Mouse (Mus musculus) limb, embryonic 15.5 days (tissue): ENCODE data around the gene Nobox. TPM values are rescaled to one million over a fixed set of nuclear protein-coding genes. Genes with fewer than 3 reads are reported as not detected.

ENCODE experiments used
- ATAC-seq: fragments of 200-750 bp; cut with Nextera tagmentation; 2 replicates; pipeline ENCODE4 v1.8.0; 2017; ENCODE audit warnings: low read depth, moderate TSS enrichment; ENCODE audit not compliant: insufficient number of reproducible peaks, low FRiP score, low TSS enrichment
- H3K27ac ChIP-seq: fragments of 300-500 bp; sonication (generic); 2 replicates; pipeline ENCODE4 v1.5.1; 2015; ENCODE audit warnings: moderate library complexity, mild to moderate bottlenecking, inconsistent platforms
- H3K27me3 ChIP-seq: fragments of 300-500 bp; sonication (generic); 2 replicates; pipeline ENCODE4 v1.6.1; 2015; ENCODE audit warnings: inconsistent platforms
- H3K36me3 ChIP-seq: fragments of 300-500 bp; sonication (generic); 2 replicates; pipeline ENCODE4 v1.6.1; 2015; ENCODE audit warnings: inconsistent platforms
- H3K4me1 ChIP-seq: fragments of 300-500 bp; sonication (generic); 2 replicates; pipeline ENCODE4 v1.6.1; 2015; ENCODE audit warnings: inconsistent platforms
- H3K4me2 ChIP-seq: fragments of 300-500 bp; sonication (generic); 2 replicates; pipeline ENCODE4 v1.6.1; 2015; ENCODE audit warnings: mild to moderate bottlenecking, inconsistent platforms
- H3K4me3 ChIP-seq: fragments of 300-500 bp; sonication (generic); 2 replicates; pipeline ENCODE4 v1.5.1; 2015; ENCODE audit warnings: mild to moderate bottlenecking, inconsistent platforms
- H3K9ac ChIP-seq: fragments of 300-500 bp; sonication (generic); 2 replicates; pipeline ENCODE4 v1.6.1; 2015; ENCODE audit warnings: inconsistent platforms
- H3K9me3 ChIP-seq: fragments of 300-500 bp; sonication (generic); 2 replicates; pipeline ENCODE4 v1.6.1; 2016; ENCODE audit warnings: inconsistent platforms
- WGBS: fragments of 180-500 bp; shearing (Covaris S2); methylation state at CpG from one replicate; pipeline ENCODE4 v1.1.7; 2015; 5-methylcytosine and 5-hydroxymethylcytosine counted together
- polyA plus RNA-seq: library from polyadenylated mRNA; unstranded; fragments of >200 nt; fragmentation: Nextera tagmentation; extraction: Ambion mirVana; gene quantifications from 2 replicates; pipeline ENCODE4 v1.2.1, GENCODE M21; 2015

Gene Nobox
- polyA plus RNA-seq, 1 experiment from 2014 or later, result not detected

DNA sequence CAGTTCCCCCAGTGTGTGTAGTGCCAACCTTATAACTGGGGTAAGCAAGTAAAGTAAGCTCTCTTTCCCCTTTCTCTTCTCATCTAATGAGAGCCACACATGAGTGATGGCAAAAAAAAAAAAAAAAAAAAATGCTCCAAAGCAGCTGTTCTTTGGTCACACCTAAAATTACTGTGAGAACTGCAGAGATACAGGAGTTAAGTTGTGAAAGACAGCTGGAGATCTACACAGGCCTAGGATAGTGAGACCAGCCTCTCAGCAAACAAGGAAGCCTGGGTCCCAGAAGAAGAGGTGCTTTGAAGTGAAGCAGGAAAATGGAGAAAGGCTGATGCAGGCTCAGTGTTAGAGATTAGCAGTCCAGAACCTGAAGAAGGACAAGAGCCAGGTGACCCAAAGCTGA is 3.2 kb upstream of the Nobox start:
- ATAC-seq, result no peak
- Histone ChIP-seq H3K27ac (no peak overlapping the region), H3K4me1 (no peaks in the 10 kb centered on the region), H3K36me3 (no peaks in the 10 kb centered on the region), H3K9me3 (no peaks in the 10 kb centered on the region), H3K4me2 (no peak overlapping the region), H3K27me3 (no peaks in the 10 kb centered on the region), H3K4me3 (no peak overlapping the region), H3K9ac (no peak overlapping the region)

DNA sequence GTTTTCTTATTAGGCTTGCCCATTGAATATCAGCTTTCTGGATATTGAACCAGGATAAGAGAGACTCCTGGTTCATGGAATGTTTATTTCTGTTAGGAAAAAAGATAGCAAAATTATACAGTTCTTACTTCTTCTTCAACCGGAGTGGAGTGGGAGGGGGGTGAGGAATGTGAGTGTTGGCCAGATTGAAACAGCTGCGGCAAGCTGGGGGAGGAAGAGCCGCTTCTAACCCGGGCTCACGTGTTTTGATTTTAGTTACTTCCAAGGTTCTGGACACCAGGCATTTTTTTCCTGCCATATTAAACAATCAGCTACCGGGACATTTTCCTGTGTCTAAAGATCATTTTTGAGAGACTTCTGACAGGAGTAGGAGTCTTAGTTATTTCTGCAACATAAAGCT is 717 bp upstream of the Nobox start:
- Histone ChIP-seq H3K27ac (no peak overlapping the region), H3K4me3 (no peak overlapping the region), H3K4me1 (no peaks in the 10 kb centered on the region), H3K36me3 (no peaks in the 10 kb centered on the region), H3K27me3 (no peaks in the 10 kb centered on the region), H3K9me3 (no peaks in the 10 kb centered on the region), H3K4me2 (no peak overlapping the region), H3K9ac (no peak overlapping the region)
- ATAC-seq, result no peak
- WGBS, result 42% methylated on average over 6 of the region's 6 CpGs

DNA sequence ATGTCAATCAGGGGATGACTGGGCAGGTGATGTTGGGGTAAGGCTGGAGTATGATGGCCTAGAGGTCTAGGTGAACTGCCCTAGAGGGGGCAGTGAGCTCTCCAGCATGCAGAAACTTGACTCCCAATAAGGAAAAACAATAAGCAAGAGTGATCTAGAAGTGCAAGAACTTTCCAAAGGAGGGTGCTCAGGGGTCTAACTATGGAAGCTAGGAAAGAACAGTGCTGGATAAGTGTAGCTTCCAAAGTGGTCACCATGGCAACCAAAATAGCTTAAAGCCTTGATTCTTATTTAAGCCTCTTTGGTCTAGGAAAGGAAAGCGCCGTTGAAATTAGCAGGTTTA is 11.9 kb downstream of the Nobox start:
- WGBS, result 49% methylated on average over 2 of the region's 2 CpGs
- no peak overlapping the region for H3K27ac ChIP-seq
- H3K4me2 ChIP-seq, result no peak overlapping the region
- no peaks in the 10 kb centered on the region for H3K27me3 ChIP-seq
- no peak overlapping the region for H3K9ac ChIP-seq
- H3K4me3 ChIP-seq, result no peak overlapping the region
- no peaks in the 10 kb centered on the region for H3K9me3 ChIP-seq
- ATAC-seq, result no peak
- H3K4me1 ChIP-seq, result peaks cover 11% of the 10 kb centered on the region; the same call in 1 of the 2 replicates
- H3K36me3 ChIP-seq, result no peaks in the 10 kb centered on the region

DNA sequence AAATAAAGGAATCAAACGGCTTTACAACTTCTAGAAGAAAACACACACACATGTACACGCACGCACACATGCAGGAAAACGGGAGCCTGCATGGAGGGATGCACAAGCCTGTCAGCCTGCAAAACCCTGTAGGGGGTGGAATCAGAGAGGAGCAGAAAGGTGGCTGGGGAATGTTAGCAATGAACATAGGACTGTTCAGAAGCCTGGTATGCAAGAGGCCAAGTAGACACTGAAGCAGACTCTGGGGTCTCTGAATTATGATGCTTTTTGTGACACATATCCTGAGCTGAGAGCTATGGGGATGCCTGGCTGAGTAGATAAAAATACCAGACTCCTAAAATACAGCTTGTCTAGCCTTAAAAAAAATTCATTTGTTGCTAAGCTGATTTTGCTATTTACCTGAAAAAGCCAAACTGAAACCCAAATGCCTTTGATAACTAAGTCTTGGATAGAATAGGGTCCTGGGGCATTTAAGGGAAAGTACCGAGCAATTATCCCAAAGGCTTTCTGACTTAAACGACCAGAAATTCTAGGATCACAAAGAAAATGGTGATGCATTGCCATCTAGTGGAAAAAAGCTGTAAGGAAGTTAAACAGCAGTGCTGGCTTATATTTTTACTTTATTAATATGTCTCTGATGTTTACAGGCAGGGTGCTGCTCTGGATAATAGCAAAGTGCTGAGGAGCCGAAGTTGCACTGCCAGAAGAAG is 12.4 kb downstream of the Nobox start:
- Histone ChIP-seq H3K27me3 (no peaks in the 10 kb centered on the region), H3K9ac (no peak overlapping the region), H3K4me3 (no peak overlapping the region), H3K9me3 (no peaks in the 10 kb centered on the region), H3K4me1 (peaks cover 13% of the 10 kb centered on the region; the same call in 1 of the 2 replicates), H3K4me2 (no peak overlapping the region), H3K27ac (no peak overlapping the region), H3K36me3 (no peaks in the 10 kb centered on the region)
- ATAC-seq, result no peak
- WGBS, result 29% methylated on average over 7 of the region's 7 CpGs

DNA sequence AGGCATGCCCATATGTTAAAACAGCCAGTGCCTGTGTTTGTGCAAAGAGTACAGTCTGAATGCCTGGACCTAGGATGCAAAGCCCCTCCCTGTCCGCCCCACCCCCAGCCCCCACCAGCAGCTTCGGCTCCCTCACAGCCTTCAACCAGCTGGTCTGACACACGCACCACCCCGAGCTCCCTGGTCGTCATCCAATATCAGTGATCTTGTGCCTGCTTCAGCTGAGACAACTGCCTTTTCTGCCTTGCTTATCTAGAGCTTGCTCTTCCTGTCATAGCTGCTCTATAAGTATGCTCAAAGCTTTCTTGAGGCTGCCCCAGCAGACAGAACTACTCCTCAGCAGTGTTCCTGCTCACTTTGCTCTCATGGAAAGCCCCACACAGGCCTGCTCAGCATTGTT is 13.4 kb downstream of the Nobox start:
- no peak overlapping the region for H3K4me3 ChIP-seq
- 33% methylated on average over 5 of the region's 5 CpGs for WGBS
- no peak for ATAC-seq
- no peak overlapping the region for H3K4me2 ChIP-seq
- H3K36me3 ChIP-seq, result no peaks in the 10 kb centered on the region
- H3K9me3 ChIP-seq, result no peaks in the 10 kb centered on the region
- no peaks in the 10 kb centered on the region for H3K27me3 ChIP-seq
- peaks cover 13% of the 10 kb centered on the region; the same call in 1 of the 2 replicates for H3K4me1 ChIP-seq
- H3K9ac ChIP-seq, result no peak overlapping the region
- no peak overlapping the region for H3K27ac ChIP-seq

DNA sequence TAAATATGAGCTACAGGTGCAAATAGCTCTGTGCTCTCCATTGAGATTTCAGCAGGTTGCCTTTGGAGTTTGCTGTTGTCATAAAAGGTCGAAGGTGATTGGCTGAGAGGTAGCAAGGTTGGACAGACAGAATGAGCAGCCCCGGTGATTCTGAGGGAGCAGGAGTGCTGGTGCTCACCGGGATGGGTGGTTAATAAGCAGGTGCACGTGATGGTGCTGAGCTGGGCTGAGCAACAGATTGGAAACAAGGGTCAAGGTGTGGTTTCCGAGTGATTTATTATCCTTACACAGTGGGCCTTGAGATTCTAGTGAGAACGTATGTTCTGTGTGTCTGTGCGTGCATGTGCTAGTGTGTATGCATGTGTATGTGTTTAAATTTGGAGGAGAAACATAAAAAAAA is 16.2 kb downstream of the Nobox start:
- no peak overlapping the region for H3K27ac ChIP-seq
- H3K9ac ChIP-seq, result no peak overlapping the region
- WGBS, result 67% methylated on average over 7 of the region's 7 CpGs
- no peak for ATAC-seq
- peaks cover 15% of the 10 kb centered on the region for H3K36me3 ChIP-seq
- no peaks in the 10 kb centered on the region for H3K27me3 ChIP-seq
- H3K4me1 ChIP-seq, result peaks cover 11% of the 10 kb centered on the region; the same call in 1 of the 2 replicates
- H3K4me3 ChIP-seq, result no peak overlapping the region
- H3K4me2 ChIP-seq, result no peak overlapping the region
- no peaks in the 10 kb centered on the region for H3K9me3 ChIP-seq

DNA sequence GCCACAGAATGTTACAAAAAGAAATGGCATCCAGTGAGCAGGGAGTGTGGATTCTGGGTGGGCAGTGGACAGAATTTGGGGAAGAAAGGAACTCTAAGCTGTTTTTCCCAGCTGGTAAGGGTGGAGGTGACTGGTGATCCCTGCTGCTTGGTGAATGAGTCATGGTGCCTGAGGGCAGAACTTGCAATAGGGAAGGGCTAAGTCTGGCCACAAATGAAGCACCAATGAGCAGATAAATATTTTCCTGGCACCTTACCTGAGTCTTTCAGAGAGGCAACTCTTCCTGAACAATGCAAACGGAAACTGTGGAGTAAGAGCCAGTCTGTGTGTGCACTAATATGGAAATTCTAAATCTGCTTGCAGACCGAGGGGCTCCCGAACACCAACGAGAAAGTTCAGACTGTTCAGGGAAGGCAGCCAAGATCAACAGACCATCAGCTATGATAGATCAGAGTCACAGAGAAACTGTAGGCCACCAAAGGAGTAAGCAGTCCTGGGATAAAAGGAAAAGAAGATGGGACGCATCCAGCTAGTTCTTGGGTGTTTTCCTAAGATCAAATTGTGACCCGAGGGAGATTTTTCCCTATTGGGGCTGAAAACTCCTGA is 16.8 kb downstream of the Nobox start:
- no peak overlapping the region for H3K4me2 ChIP-seq
- H3K4me3 ChIP-seq, result no peak overlapping the region
- H3K9me3 ChIP-seq, result no peaks in the 10 kb centered on the region
- WGBS, result 46% methylated on average over 6 of the region's 6 CpGs
- H3K4me1 ChIP-seq, result peaks cover 8% of the 10 kb centered on the region; the same call in 1 of the 2 replicates
- H3K27me3 ChIP-seq, result no peaks in the 10 kb centered on the region
- peaks cover 21% of the 10 kb centered on the region for H3K36me3 ChIP-seq
- H3K9ac ChIP-seq, result no peak overlapping the region
- H3K27ac ChIP-seq, result no peak overlapping the region
- ATAC-seq, result no peak; the same call in 1 of the 2 replicates

DNA sequence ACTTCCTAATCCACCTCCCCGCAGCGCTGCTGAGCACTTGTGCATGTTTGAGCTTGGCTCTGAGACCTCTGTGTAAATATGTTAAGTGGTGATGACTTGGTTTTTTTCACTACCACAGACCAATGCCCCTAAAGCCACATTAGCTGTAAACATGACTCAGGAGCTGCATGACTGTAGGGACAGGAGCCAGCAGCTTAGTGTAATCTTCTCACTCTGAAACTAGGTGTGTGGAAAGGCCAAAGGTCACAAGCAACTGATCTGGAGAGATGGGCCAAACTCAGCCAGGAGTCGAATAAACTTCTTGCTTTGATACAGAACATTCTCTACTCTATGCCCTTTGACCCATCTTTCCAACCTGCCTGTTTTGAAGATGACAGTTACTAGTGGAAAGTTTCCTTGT is 17.3 kb downstream of the Nobox start:
- Histone ChIP-seq H3K4me3 (no peak overlapping the region), H3K36me3 (peaks cover 26% of the 10 kb centered on the region), H3K4me1 (peaks cover 5% of the 10 kb centered on the region; the same call in 1 of the 2 replicates), H3K27ac (no peak overlapping the region), H3K9me3 (no peaks in the 10 kb centered on the region), H3K27me3 (no peaks in the 10 kb centered on the region), H3K9ac (no peak overlapping the region), H3K4me2 (no peak overlapping the region)
- no peak for ATAC-seq
- WGBS, result 76% methylated on average over 3 of the region's 3 CpGs

DNA sequence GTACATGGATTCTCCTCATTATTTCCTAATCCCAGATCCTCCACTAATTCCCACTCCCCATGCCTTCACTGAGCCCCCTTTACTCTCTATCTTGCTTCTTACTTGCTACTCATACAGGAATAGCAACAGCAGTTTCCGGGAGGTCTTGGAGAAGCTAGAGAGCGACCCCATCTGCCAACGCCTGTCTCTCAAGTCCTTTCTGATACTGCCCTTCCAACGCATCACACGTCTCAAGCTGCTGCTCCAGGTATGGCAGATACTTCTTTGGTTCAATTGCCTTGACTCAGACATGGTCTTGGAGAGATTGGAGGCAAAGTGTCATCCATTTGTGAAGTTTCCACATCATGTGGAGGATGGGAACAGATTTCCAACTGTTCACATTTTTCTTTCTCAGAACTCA is 28.9 kb downstream of the Nobox start:
- Histone ChIP-seq H3K27me3 (no peaks in the 10 kb centered on the region), H3K9me3 (no peaks in the 10 kb centered on the region), H3K36me3 (peaks cover 46% of the 10 kb centered on the region), H3K9ac (no peak overlapping the region), H3K4me3 (no peak overlapping the region), H3K4me1 (no peaks in the 10 kb centered on the region), H3K4me2 (no peak overlapping the region), H3K27ac (no peak overlapping the region)
- 93% methylated on average over 5 of the region's 5 CpGs for WGBS
- ATAC-seq, result no peak

DNA sequence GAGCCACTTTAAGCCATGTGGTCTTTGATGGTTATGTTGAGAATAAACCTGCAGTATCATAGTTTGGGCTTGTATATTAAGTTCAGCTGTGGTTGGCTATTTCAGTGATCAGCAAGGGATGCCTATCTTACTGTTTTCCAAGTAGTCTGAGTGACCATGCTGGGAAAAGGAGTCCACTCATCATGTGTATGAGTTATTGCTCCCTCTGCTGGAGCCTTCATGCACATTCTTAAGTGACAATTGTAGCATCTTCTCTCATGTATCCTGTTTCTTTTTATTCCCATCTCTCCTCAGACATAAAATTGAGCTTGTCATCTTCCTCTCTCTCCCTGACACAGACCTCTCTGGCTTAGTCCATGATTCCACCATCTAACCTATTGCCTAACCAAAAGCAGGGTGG is 31.1 kb downstream of the Nobox start:
- Histone ChIP-seq H3K9me3 (no peaks in the 10 kb centered on the region), H3K4me1 (no peaks in the 10 kb centered on the region), H3K4me2 (no peak overlapping the region), H3K27ac (no peak overlapping the region), H3K36me3 (peaks cover 41% of the 10 kb centered on the region), H3K9ac (no peak overlapping the region), H3K4me3 (no peak overlapping the region), H3K27me3 (no peaks in the 10 kb centered on the region)
- ATAC-seq, result no peak

DNA sequence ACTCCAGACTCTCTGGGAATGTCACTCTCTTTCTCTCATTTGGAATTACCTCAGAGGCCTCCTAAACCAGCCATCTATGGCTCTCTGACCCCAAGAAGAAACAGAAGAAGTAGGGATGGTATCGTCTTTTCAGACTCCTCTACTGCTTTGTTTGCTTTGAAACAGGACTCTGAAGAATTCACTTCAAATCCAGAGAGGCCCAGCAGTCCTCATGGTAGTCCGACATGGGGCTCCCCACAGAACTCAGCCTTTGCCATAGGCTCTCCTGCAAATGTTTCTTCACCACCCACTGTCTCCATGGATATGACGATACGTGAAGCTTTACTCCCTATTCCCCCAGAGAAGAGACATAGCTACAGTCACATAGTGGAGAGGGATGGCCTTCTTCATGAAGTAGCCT is 35.2 kb downstream of the Nobox start:
- H3K27me3 ChIP-seq, result no peaks in the 10 kb centered on the region
- ATAC-seq, result no peak
- 82% methylated on average over 4 of the region's 4 CpGs for WGBS
- H3K27ac ChIP-seq, result no peak overlapping the region
- no peak overlapping the region for H3K9ac ChIP-seq
- no peak overlapping the region for H3K4me2 ChIP-seq
- H3K4me1 ChIP-seq, result no peaks in the 10 kb centered on the region
- peaks cover 22% of the 10 kb centered on the region for H3K36me3 ChIP-seq
- no peaks in the 10 kb centered on the region for H3K9me3 ChIP-seq
- H3K4me3 ChIP-seq, result no peak overlapping the region

DNA sequence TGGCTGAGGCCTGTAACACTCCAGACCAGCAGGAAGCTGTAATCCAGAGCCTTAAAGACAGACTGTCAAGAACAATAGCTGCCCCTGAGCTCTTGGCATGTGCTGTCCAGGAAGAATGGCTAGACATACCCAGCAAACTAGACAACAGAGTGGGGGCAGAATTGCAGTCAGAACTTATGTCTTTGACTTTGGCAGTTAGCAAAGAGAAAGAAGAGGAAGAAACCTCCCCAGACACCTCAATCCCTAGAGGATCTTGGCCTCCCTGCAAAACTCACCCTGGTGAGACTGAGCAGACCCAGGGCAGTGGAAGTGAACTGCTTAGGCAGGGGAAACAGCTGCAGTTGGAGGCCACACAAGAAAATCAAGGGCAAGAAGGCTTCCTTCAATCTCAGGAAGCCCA is 36.8 kb downstream of the Nobox start:
- Histone ChIP-seq H3K4me1 (no peaks in the 10 kb centered on the region), H3K36me3 (peaks cover 22% of the 10 kb centered on the region), H3K4me3 (no peak overlapping the region), H3K27me3 (no peaks in the 10 kb centered on the region), H3K4me2 (no peak overlapping the region), H3K9me3 (no peaks in the 10 kb centered on the region), H3K27ac (no peak overlapping the region), H3K9ac (no peak overlapping the region)
- no peak for ATAC-seq

DNA sequence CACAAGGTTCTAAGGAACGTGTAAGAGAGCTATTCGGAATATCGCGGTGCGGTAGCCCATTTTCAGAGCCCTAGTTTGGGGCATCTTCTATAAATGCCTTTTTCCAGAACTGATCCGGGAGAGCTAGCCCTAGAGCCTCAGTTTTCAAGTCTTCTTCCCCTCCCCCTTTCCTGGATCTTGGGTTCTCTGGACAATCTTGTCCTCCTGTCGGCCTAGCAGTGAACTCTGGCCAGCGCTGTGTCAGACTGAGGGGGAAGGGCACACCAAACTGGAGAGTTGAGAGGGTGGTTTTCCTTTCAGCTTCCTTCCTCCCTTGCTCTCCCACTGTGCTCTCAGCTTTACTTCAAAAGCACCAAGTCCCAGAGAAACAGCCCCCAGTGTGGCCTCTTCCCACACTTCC is 43.0 kb downstream of the Nobox start:
- H3K36me3 ChIP-seq, result no peaks in the 10 kb centered on the region
- peak overlapping the region; percentile 57; the same call in 1 of the 2 replicates for H3K27ac ChIP-seq
- no peaks in the 10 kb centered on the region for H3K9me3 ChIP-seq
- ATAC-seq, result no peak
- H3K4me1 ChIP-seq, result peaks cover 12% of the 10 kb centered on the region
- WGBS, result 6% methylated on average over 8 of the region's 8 CpGs
- no peaks in the 10 kb centered on the region for H3K27me3 ChIP-seq
- H3K9ac ChIP-seq, result no peak overlapping the region
- peak overlapping the region; percentile 83 for H3K4me2 ChIP-seq
- peak overlapping the region; percentile 61 for H3K4me3 ChIP-seq
